Mouse (Mus musculus) heart, postnatal 25 days (tissue): ENCODE results near the gene 2310007B03Rik. TPM values are rescaled to one million over a fixed set of nuclear protein-coding genes. Genes with fewer than 3 reads are reported as not detected.
A peak's percentile ranks its signal among the peaks of the same experiment; 100 is the strongest.
"Not testable (repeated sequence)": the region's sequence is repeated elsewhere in the genome, so short reads cannot be mapped to it uniquely, and the experiment has no call there.

Experiments
- DNase-seq: peaks from one replicate; pipeline ENCODE4 v3.0.0; 2022; ENCODE audit warnings: low spot score
- intact Hi-C: fragments of 180-260 bp; cut with DNase I; formaldehyde crosslinking; loops from one replicate; pipeline ENCODE4 v1.15.1; 2025
- total RNA-seq, 2 experiments: library from RNA; stranded (reverse); gene quantifications; 2 replicates each; pipeline ENCODE4 v1.2.3; 2021

Gene 2310007B03Rik
- not detected for total RNA-seq

GRCm38 (mm10) chr1:93160501-93161133 lies at the start of gene 2310007B03Rik:
Gene 2310007B03Rik, minus strand, starts transcription at chr1:93160948.
- intact Hi-C loops: no loop called here
- DNase-seq: no peak

DNA sequence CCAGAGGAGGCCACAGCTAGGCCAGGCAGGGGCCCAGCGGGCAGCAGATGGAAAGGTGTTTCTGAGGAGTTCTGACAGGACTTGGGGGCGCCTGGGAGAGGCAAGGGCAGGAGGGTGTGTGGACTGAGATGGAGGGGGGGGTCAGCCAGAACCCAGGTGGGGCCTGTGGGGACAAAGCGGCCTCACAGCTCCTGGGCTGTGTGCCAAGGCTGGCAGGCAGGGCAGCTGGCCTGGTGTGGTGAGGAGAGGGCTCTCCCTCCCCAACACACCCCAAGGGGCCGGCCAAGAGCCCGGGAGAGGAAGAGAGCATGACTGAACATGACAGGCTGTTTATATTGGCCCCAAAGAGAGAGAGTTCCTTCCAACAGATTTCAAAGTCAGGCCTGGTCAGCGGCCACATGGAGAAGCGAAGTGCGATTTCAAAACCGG lies 49.5 kb upstream of the 2310007B03Rik start:
- intact Hi-C loops: no loop called here

GRCm38 (mm10) chr1:93207536-93208064 lies 46.9 kb upstream of the 2310007B03Rik start:
- DNase-seq: no peak
- intact Hi-C loops: no loop called here

More for the DNA sequence above, 49.5 kb upstream of the 2310007B03Rik start:
- DNase-seq: peak; percentile 75

DNA sequence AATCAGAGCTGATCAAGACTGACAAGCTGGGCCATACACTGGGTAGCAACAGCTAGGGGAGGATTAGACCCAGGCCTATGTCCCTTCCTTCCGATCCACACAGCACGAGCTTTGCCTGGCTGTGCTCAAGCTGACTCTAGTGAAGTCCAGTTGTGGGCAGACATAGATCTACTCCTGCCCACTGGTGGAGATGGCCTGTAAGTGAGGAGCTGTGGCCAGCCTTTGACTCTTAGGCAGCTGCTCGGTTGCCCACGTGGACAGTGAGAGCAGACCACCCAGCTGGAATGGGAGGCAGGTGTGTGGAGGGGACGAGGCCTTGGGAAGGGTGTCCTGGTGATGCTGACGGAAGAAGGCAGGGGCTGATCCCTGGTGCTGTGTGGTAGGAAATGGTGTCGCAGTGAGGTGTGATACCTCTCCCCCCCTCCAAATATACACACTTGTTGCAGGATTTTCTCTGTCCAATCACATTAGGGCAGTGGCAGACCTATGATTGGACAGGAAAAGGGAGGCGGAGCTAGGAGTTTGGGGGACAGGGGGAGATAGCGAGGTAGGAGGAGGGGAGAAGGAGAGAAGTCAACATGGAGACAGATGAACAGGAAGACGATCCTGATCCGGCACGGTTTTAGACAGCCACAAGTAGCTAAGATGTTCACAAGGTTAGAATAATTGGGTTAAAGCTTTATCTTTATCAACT lies 45.7 kb upstream of the 2310007B03Rik start:
- intact Hi-C loops: no loop called here

DNA sequence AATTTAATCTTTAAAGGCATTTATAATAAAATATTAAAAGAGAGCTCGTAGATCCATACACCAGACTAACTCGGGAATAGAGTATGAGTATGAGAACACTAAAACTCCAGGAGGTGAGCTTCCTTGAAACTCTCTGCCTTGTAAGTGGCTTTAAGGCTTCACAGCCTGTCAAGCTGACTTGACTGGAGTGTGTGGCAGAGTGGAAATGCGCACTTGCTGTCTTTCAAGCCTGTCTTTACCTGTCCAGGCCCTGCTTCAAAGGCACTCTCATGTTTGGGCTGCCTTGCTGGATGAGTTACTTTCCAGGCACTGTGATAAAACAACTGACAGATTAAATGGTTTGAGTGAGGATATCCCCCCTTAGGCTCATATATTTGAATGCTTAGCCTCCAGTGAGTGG lies 37.2 kb upstream of the 2310007B03Rik start:
- DNase-seq: no peak
- intact Hi-C loops: no loop called here

More for the DNA sequence above, 45.7 kb upstream of the 2310007B03Rik start:
- DNase-seq: no peak

DNA sequence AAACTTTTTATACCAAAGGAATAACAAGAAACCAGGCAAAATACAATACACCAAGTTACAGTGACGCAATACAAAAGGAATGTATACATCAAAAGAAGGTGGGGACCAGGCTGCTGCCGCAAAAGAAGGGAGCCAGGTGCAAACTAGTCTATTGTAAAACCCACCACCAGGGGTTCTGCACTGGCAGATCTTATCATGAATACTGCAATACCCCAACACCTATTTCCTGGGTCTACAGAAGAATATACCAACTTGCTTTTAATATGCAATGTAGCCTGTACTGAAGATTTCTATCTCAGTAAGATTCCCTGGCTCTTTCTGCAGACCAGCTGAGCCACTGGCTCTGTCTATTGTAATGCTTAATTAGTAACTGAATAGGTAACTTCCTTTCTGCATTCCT lies 36.7 kb upstream of the 2310007B03Rik start:
- DNase-seq, intact Hi-C loops: not testable (repeated sequence)

GRCm38 (mm10) chr1:93194961-93195360 lies 34.2 kb upstream of the 2310007B03Rik start:
- DNase-seq: no peak
- intact Hi-C loops: no loop called here

DNA sequence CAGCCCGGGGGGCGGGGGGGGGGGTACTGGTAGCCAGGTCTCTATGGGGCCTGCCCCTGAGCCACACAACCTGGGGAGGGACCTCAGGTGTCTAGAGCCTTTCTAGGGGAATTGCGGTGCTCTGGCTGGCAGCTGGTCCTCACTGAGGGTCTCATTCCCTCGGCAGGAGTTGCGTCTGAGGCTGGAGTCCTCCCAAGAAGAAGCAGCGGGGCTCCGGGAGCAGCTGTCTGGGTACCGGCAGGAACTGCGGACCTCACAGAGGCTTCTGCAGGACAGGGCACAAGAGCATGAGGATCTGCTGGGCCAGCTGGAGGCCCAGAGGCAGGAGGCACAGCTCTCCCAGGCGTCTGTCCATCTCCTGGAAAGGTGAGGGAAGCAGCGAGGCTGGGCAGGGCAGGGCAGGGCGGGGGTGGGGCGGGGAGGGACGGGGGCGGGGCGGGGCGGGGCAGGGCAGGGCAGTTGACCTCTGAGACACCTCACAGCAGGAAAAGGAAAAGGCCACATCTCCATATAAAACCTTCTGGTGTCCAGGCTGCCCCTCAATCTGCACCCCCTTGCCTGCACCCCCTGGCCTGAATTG lies 30.1 kb upstream of the 2310007B03Rik start:
- DNase-seq: no peak
- intact Hi-C loops: no loop called here

DNA sequence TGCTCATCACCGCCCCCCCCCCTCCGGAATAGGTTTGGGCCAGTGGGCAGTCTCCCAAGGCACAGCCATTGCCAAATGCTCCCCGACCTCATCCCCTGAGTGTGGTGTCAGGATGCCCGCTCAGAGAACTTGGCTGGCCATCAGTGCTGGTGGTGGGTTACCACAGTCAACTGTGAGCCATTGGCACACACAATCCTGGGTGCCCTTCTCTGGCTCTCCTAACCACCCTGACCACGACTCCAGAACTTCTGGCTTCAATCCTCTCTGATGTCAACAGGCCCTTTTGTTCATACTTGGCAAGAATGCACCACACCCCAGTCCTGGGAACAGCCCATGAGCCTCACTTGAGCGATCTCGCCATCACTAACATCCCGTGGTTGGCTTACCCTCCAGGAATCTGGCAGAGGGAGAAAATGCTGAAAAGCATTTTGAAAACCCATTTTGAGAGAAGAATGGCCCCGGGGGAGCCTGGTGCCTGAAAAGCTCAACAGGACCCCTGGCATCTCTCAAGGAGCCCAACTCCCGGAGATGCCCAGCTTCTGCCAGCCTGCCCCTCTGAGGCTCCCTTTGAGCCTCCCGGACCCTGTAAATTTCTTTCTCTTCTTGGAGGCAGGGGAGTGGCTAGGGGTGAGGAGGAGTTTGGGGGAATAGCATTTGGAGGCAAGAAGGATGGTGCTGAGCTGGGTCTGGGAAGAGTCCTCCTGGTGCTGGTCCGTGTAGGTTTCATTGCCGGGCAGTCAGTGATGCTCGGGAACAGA lies 23.5 kb upstream of the 2310007B03Rik start:
- intact Hi-C loops: no loop called here
- DNase-seq: no peak

- DNase-seq: no peak
- intact Hi-C loops: loop anchor here (2.0 kb wide), 1 partner anchor 71 kb away; no protein-coding TSS in a partner anchor
These were observed 21.5 kb upstream of the 2310007B03Rik start for GRCm38 (mm10) chr1:93182281-93182680.

DNA sequence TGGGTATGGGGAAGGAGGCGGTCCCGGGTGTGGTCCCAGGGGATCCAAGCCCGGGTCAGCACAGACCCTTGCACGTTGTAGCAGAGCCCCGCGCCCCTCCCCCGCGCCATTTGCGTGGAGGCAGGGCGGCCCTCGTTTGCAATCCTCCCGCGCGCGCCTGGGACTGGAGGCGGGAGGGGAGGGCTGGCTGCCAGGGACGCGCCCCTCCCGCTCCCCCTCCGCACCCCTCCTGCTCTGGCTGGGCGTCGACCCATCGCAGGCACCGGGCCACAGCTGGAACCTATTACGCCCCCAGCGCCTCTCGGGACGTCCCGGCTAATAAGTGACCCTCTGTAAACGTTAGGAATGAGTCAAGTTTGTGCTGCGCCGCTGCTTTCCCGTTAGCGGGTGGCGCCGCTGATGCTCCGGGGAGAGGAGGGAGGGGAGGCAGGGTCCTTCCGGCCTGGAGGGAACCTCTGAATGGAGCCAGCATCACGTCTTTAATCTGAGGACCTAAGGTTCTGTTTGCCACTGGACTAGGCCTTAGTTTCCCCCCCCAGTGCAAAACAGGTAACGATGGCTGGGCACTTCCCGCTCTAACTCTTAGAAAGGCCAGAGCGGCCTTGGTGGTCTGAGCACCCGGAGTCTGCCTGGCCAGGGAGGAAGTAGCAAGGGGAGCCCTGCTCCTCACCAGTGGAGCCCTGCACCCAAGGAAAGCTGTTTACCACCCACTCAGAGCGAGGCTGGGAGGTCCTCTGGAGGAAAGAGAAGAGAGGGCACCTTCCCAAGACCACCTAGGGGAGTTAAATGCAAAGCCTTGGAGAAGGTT lies 16.0 kb upstream of the 2310007B03Rik start:
- intact Hi-C loops: loop anchor here (5.0 to 10.0 kb wide), 4 partner anchors 96 to 336 kb away; partner anchors contain the start of genes Farp2, Mterf4, Pask and Ppp1r7
- DNase-seq: peak; percentile 55

DNA sequence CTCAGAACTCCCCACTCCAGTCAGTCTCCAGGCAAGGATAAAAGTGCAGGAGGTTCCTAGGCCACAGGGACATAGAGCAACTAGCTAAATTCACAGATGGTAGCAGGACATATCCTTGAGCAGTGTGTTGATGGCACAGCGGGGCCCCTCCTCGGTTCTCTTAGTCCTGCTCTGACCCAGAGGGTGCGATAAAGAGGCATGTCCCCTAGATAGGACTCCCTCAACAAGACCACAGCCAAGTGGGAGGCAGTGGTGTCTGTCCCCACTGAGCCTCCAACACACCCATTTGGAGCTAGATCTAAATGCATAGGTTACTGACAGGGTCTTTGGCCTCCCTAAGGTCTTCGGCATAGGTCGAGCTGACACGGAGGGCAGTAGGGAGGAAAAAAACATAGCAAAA lies 15.1 kb upstream of the 2310007B03Rik start:
- no peak for DNase-seq
- intact Hi-C loops: loop anchor here (5.0 to 10.0 kb wide), 4 partner anchors 96 to 336 kb away; partner anchors contain the start of genes Farp2, Mterf4, Pask and Ppp1r7

- DNase-seq: peak; percentile 45
- intact Hi-C loops: loop anchor here (10.0 kb wide), 1 partner anchor 130 kb away; the partner anchor contains the start of gene Mterf4
These were observed 13.7 kb upstream of the 2310007B03Rik start for GRCm38 (mm10) chr1:93174399-93174798.

DNA sequence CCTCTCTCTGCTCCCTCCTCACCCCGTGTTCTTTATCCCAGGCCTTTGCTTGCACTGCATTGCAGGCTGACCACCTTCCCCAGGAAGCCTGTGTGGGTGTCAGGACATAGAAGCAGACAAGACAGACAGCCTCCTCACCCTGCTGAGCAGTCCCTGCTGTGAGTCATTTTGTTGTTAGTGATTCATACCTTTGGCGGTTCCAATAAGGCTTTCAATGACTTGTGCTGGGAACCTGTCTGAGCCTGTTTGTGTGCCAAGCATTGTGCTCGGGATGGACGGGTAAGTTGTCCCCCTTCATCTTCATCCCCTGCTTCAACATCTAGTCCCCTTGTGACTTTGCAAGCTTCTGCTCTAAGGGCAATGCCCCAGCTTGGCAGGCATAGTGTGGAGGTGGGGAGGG lies 12.9 kb upstream of the 2310007B03Rik start:
- intact Hi-C loops: loop anchor here (10.0 kb wide), 1 partner anchor 131 kb away; the partner anchor contains the start of gene Mterf4
- no peak for DNase-seq

- DNase-seq: no peak
- intact Hi-C loops: no loop called here
These were observed 7.6 kb upstream of the 2310007B03Rik start, which contains the start of gene Crocc2 for GRCm38 (mm10) chr1:93168295-93168775. Gene Crocc2, plus strand, starts transcription at chr1:93168725.

DNA sequence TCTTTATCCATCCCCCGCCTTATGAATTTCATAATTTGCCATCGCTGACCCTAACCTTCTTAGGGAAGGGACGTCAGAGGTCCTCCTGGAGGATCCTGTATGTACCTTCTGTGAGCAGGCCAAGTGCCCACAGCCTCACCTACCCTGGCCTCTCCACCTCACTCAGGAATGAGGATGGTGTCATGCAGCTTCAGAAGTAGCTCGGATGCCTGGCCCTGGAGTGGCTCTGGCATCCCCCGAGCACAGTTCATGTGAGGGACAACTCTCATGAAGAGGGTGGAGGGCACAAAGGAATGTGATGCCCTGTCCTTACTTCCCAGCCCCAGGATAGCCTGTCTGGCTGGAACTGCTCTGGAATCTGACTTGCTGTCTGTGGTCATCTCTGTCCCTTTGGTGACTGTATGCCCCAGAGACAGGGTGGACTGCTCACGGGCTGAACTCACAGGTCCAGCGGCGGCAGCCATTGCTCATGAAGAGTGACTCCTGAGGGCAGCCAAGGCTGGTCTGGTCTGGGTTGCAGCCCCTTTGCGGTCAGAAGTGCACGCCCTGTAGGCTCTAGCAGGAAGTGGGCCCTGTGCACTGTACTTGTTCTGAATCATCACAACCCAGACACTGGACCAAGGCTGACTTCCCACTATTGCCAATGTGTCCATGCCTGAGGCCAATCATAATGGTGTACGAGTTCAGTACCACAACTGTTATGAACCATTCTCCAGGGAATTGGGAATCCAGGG lies 5.8 kb upstream of the 2310007B03Rik start:
- intact Hi-C loops: no loop called here
- DNase-seq: no peak

- intact Hi-C loops: no loop called here
- DNase-seq: no peak
These were observed 4.7 kb upstream of the 2310007B03Rik start for GRCm38 (mm10) chr1:93165447-93165846.

DNA sequence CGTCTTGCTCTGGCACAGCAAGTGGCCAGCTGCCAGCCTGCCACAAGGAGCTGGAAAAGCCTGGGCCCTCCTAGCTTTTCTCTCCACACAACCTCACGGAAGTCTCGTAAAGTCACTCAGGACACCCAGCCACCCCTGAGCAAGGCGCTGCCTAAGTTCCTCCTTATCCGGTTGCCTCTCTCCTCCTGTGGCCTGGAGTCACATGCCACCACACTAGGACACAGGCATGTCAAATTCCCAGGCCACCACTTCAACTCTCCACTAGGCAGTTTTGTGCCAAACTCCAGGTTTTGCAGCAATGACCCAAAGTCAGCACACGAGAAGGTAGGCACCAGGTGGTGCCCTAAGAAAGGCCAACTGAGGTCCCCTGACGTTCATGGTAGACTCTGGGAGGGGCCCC lies 1.8 kb upstream of the 2310007B03Rik start:
- DNase-seq: no peak
- intact Hi-C loops: no loop called here
